Mouse (Mus musculus) brain, embryonic 14.5 days (tissue): ENCODE results near the gene Wdr25. TPM values are rescaled to one million over a fixed set of nuclear protein-coding genes. Genes with fewer than 3 reads are reported as not detected.
A peak's percentile ranks its signal among the peaks of the same experiment; 100 is the strongest.

Experiments used
- DNase-seq: peaks from one replicate; pipeline ENCODE4 v3.0.0-alpha.2; 2011; ENCODE audit warnings: low read depth
- CTCF ChIP-seq: fragments of 200-500 bp; IDR thresholded peaks from 2 replicates; pipeline ENCODE4 v1.5.1; 2012; ENCODE audit warnings: inconsistent platforms, mild to moderate bottlenecking, moderate library complexity, borderline replicate concordance; ENCODE audit not compliant: insufficient read depth, insufficient read length; ENCODE audit errors: extremely low read depth
- POLR2A ChIP-seq: fragments of 200-500 bp; IDR thresholded peaks from 2 replicates; pipeline ENCODE4 v1.6.1; 2012; ENCODE audit warnings: mild to moderate bottlenecking, inconsistent platforms, borderline replicate concordance; ENCODE audit not compliant: poor library complexity, insufficient read depth, insufficient read length, severe bottlenecking; ENCODE audit errors: extremely low read depth
- polyA plus RNA-seq: library from polyadenylated mRNA; depleted of rRNA; stranded (reverse); fragments of >200 nt; gene quantifications from 2 replicates; pipeline ENCODE4 v1.2.3, GENCODE M21; 2012

Wdr25 gene
- polyA plus RNA-seq, 1 experiment = 11.0 TPM

GRCm38 (mm10) chr12:109002978-109003377, 109.5 kb downstream of the Wdr25 start:
- TF ChIP-seq POLR2A (no peak), CTCF (no peak)
- no peak for DNase-seq

- DNase-seq = peak; percentile 67
- TF ChIP-seq CTCF (no peak), POLR2A (no peak)
Observed at GRCm38 (mm10) chr12:109010070-109010649, 116.7 kb downstream of the Wdr25 start.

- peak; percentile 15 for DNase-seq
- no peak for TF ChIP-seq POLR2A
- no peak for TF ChIP-seq CTCF
Observed at GRCm38 (mm10) chr12:109022181-109022691, 128.8 kb downstream of the Wdr25 start.

- no peak for TF ChIP-seq POLR2A
- TF ChIP-seq CTCF = no peak
- DNase-seq = no peak
Observed at GRCm38 (mm10) chr12:109022966-109023365, 129.5 kb downstream of the Wdr25 start.

GRCm38 (mm10) chr12:109023780-109024179, 130.3 kb downstream of the Wdr25 start:
- TF ChIP-seq CTCF = peak; percentile 49
- TF ChIP-seq POLR2A = no peak
- peak; percentile 44 for DNase-seq

GRCm38 (mm10) chr12:109037026-109037425, 143.6 kb downstream of the Wdr25 start:
- no peak for TF ChIP-seq POLR2A
- TF ChIP-seq CTCF = no peak
- DNase-seq = no peak

- TF ChIP-seq POLR2A = no peak
- TF ChIP-seq CTCF = no peak
- DNase-seq = peak; percentile 86
Observed at GRCm38 (mm10) chr12:109038179-109038819, 144.9 kb downstream of the Wdr25 start.

- TF ChIP-seq POLR2A (no peak), CTCF (no peak)
- DNase-seq = peak; percentile 77
Observed at GRCm38 (mm10) chr12:109039311-109039710, 145.9 kb downstream of the Wdr25 start.

- peak; percentile 19 for DNase-seq
- TF ChIP-seq POLR2A = no peak
- TF ChIP-seq CTCF = peak; percentile 43; the same call in 1 of the 2 replicates
Observed at GRCm38 (mm10) chr12:109044497-109044896, 151.1 kb downstream of the Wdr25 start.

GRCm38 (mm10) chr12:109045581-109045980, 152.2 kb downstream of the Wdr25 start:
- TF ChIP-seq POLR2A = no peak
- no peak for DNase-seq

GRCm38 (mm10) chr12:109049949-109050348, 156.5 kb downstream of the Wdr25 start:
- TF ChIP-seq POLR2A (no peak), CTCF (no peak)
- no peak for DNase-seq

- TF ChIP-seq POLR2A (no peak), CTCF (no peak)
- no peak for DNase-seq
Observed at GRCm38 (mm10) chr12:109053020-109053806, 159.8 kb downstream of the Wdr25 start.
